Mouse (Mus musculus) heart, adult 2 months (tissue): ENCODE measurements around the gene Hsd17b14.

Experiments
- CTCF ChIP-seq: fragments of 200-600 bp; IDR thresholded peaks from 2 replicates; pipeline ENCODE4 v1.8.1; 2022; ENCODE audit warnings: antibody characterized with exemption, mild to moderate bottlenecking, moderate library complexity
- POLR2A ChIP-seq: fragments of 200-500 bp; IDR thresholded peaks from 2 replicates; pipeline ENCODE4 v1.6.1; 2011; ENCODE audit warnings: mild to moderate bottlenecking, low read depth, low read length, control low read depth; ENCODE audit not compliant: insufficient read depth

DNA sequence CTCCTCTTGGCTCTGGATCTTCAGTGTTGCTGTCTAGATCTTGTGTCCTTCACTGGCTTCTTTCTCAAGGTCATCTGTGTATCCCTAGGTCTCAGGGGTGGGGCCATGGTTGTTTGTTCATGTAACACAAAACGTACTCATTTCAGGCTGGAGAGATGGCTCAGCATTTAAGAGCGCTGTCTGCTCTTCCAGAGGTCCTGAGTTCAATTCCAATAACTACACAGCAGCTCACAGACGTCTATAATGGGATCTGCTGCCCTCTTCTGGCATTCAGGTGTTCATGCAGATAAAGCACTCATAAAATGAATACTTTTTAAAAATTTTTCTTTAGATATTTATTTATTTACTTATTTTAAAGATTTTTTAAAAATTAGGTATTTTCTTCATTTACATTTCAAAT is 36.2 kb downstream of the Hsd17b14 start:
- TF ChIP-seq CTCF (peak; percentile 71), POLR2A (no peak)
